Mouse (Mus musculus) kidney, adult 2 months (tissue): ENCODE measurements around the gene Arhgef28.

Source experiments
- CTCF ChIP-seq: fragments of 200-500 bp; conservative IDR thresholded peaks from 2 replicates; pipeline ENCODE4 v1.5.1; 2011; ENCODE audit warnings: low read depth, mild to moderate bottlenecking, control low read depth, low read length, moderate library complexity, mixed read lengths; ENCODE audit not compliant: insufficient read depth, insufficient read length
- POLR2A ChIP-seq: fragments of 200-500 bp; IDR thresholded peaks from one replicate; pipeline ENCODE4 v1.6.1; 2011; ENCODE audit warnings: low read depth, low read length, control low read depth

DNA sequence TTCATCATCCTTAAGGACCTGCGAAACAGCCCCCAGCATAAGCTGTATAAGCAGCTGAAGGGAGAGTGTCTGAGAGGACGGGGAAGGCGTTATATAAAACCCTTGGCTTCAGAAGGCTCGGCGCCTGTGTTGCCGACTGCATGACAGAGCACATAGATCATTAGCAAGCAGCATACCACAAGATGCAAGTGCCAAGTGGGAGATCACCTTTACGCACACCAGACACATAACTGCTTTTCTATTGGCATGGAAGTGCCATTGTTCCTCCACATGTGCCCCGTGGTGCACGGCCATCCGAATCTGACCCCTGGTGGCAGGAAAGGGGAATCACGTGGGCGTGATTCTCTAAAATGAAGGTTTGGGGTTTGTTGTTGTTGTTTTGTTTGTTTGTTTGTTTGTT, 16.6 kb upstream of the Arhgef28 start:
- TF ChIP-seq POLR2A (no peak), CTCF (peak; percentile 75)
